Comparison of ENCODE assay signal across 8 mouse cellular contexts in genomic region chr1:131115932-131116331, GRCm38 (mm10). TPM values are rescaled to one million over a fixed set of nuclear protein-coding genes. Genes with fewer than 3 reads are reported as not detected.
DNase-seq lines count a peak whose midpoint lies in the region; ATAC-seq and TF ChIP-seq lines count a peak whose summit lies in the region.

No protein-coding gene starts in this region.

- H3K27me3 ChIP-seq in E14TG2a.4 (ENCODE audit: insufficient read depth, low read length) = peaks cover 46% of the 10 kb centered on the region
- H3K27me3 ChIP-seq in forebrain, embryonic 15.5 days = no peaks in the 10 kb centered on the region
- no peaks in the 10 kb centered on the region for H3K27me3 ChIP-seq in intestine, embryonic 15.5 days (replicated peaks)

- no peak for TF ChIP-seq POLR2A in lung, adult 2 months (IDR thresholded peaks at IDR 0.05; ENCODE audit: borderline replicate concordance, extremely low read depth, low read depth, low read length)

- H3K4me2 ChIP-seq in forebrain, embryonic 15.5 days (replicated peaks) = no peak overlapping the region
- H3K4me2 ChIP-seq in intestine, embryonic 15.5 days (replicated peaks) = no peak overlapping the region

- peak; percentile 62 for ATAC-seq in forebrain, embryonic 15.5 days (replicated peaks)
- ATAC-seq in intestine, embryonic 15.5 days = peak; percentile 37; the same call in 1 of the 2 replicates
- ATAC-seq in neutrophil, adult 5-6 weeks (ENCODE audit: extremely low read depth, insufficient number of reproducible peaks, low FRiP score, poor library complexity, severe bottlenecking) = peak; percentile 76

- H3K9me3 ChIP-seq in E14TG2a.4 (ENCODE audit: low read length) = no peaks in the 10 kb centered on the region
- H3K9me3 ChIP-seq in forebrain, embryonic 15.5 days = no peaks in the 10 kb centered on the region
- no peaks in the 10 kb centered on the region for H3K9me3 ChIP-seq in intestine, embryonic 15.5 days

- no peak overlapping the region for H3K9ac ChIP-seq in forebrain, embryonic 15.5 days (replicated peaks)
- no peak overlapping the region for H3K9ac ChIP-seq in intestine, embryonic 15.5 days

- no peak overlapping the region for H3K4me3 ChIP-seq in E14TG2a.4 (replicated peaks; ENCODE audit: low read length)
- H3K4me3 ChIP-seq in forebrain, embryonic 15.5 days = no peak overlapping the region
- no peak overlapping the region for H3K4me3 ChIP-seq in intestine, embryonic 15.5 days (replicated peaks)
- H3K4me3 ChIP-seq in lung, adult 2 months (replicated peaks; ENCODE audit: extremely low read depth, low read depth, low read length) = no peak overlapping the region

- no peaks in the 10 kb centered on the region for H3K36me3 ChIP-seq in E14TG2a.4 (ENCODE audit: insufficient read depth, low read length)
- no peaks in the 10 kb centered on the region for H3K36me3 ChIP-seq in forebrain, embryonic 15.5 days
- H3K36me3 ChIP-seq in intestine, embryonic 15.5 days = no peaks in the 10 kb centered on the region

- 12% methylated on average over 6 of the region's 6 CpGs for WGBS in forebrain, embryonic 15.5 days
- 13% methylated on average over 6 of the region's 6 CpGs for WGBS in intestine, embryonic 15.5 days
- 10% methylated on average over 6 of the region's 6 CpGs for WGBS in lung, adult 2 months

- peak overlapping the region; percentile 94; the same call in 1 of the 2 replicates for H3K27ac ChIP-seq in forebrain, embryonic 15.5 days (replicated peaks)
- H3K27ac ChIP-seq in intestine, embryonic 15.5 days = no peak overlapping the region

- peak; percentile 71 for TF ChIP-seq CTCF in E14TG2a.4 (conservative IDR thresholded peaks at IDR 0.05; ENCODE audit: low read length)
- peak; percentile 80 for TF ChIP-seq CTCF in lung, adult 2 months (IDR thresholded peaks at IDR 0.05; ENCODE audit: insufficient read depth, low read length)

- H3K4me1 ChIP-seq in E14TG2a.4 (replicated peaks; ENCODE audit: low read depth, low read length) = peaks cover 18% of the 10 kb centered on the region
- H3K4me1 ChIP-seq in forebrain, embryonic 15.5 days = peaks cover 12% of the 10 kb centered on the region
- peaks cover 5% of the 10 kb centered on the region for H3K4me1 ChIP-seq in intestine, embryonic 15.5 days (replicated peaks)
- 0 out of 2 replicates have a peak, but pooled peaks cover 2% of the 10 kb centered on the region for H3K4me1 ChIP-seq in lung, adult 2 months (ENCODE audit: control insufficient read depth, insufficient read depth, low read length)

- peak; percentile 65 for DNase-seq in gastrocnemius, adult 18-20 months (ENCODE audit: low spot score)
- DNase-seq in gastrocnemius, postnatal 25 days = no peak
- DNase-seq in cerebellum, adult 11 months = peak; percentile 64
- peak; percentile 54 for DNase-seq in lung, adult 2 months

RNA-seq across cellular contexts. Expression of gene Mapkapk2, which starts 18.3 kb away (rescaled TPM):
- 100 to 1,000 TPM; 217 to 250 TPM for total RNA-seq in gastrocnemius, adult 18-20 months (2021)
- total RNA-seq in gastrocnemius, postnatal 25 days (2021) = 100 to 1,000 TPM; 193 to 219 TPM
- 23.8 and 26.9 TPM in 2 replicates for polyA plus RNA-seq in forebrain, embryonic 15.5 days (2015; fragmentation: Nextera tagmentation; extraction: Ambion mirVana)
- polyA plus RNA-seq in intestine, embryonic 15.5 days (2015; fragmentation: Nextera tagmentation; extraction: Ambion mirVana) = 42.6 and 44.5 TPM in 2 replicates
- polyA plus RNA-seq in lung, adult 2 months (2012; rRNA removed) = 91.4 and 120 TPM in 2 replicates
- 103 and 112 TPM in 2 replicates for total RNA-seq in neutrophil, adult 5-6 weeks (2017)

RNA-seq across cellular contexts. Expression of gene Dyrk3, which starts 22.2 kb away (rescaled TPM):
- total RNA-seq in gastrocnemius, adult 18-20 months (2021) = not detected
- not detected for total RNA-seq in gastrocnemius, postnatal 25 days (2021)
- 17.9 and 20.8 TPM in 2 replicates for polyA plus RNA-seq in forebrain, embryonic 15.5 days (2015; fragmentation: Nextera tagmentation; extraction: Ambion mirVana)
- polyA plus RNA-seq in intestine, embryonic 15.5 days (2015; fragmentation: Nextera tagmentation; extraction: Ambion mirVana) = 3.5 and 4.1 TPM in 2 replicates
- polyA plus RNA-seq in lung, adult 2 months (2012; rRNA removed) = 1.9 and 2.7 TPM in 2 replicates
- total RNA-seq in neutrophil, adult 5-6 weeks (2017) = 1.2 and 1.7 TPM in 2 replicates

RNA-seq across cellular contexts. Expression of gene Eif2d, which starts 37.0 kb away (rescaled TPM):
- total RNA-seq in gastrocnemius, adult 18-20 months (2021) = 10 to 100 TPM; 25.8 to 28.9 TPM
- total RNA-seq in gastrocnemius, postnatal 25 days (2021) = 10 to 100 TPM; 25.8 to 30.0 TPM
- 58.4 and 61.6 TPM in 2 replicates for polyA plus RNA-seq in forebrain, embryonic 15.5 days (2015; fragmentation: Nextera tagmentation; extraction: Ambion mirVana)
- 53.0 and 55.1 TPM in 2 replicates for polyA plus RNA-seq in intestine, embryonic 15.5 days (2015; fragmentation: Nextera tagmentation; extraction: Ambion mirVana)
- 26.4 and 31.9 TPM in 2 replicates for polyA plus RNA-seq in lung, adult 2 months (2012; rRNA removed)
- total RNA-seq in neutrophil, adult 5-6 weeks (2017) = 18.4 and 19.5 TPM in 2 replicates
